Mouse (Mus musculus): Measurements from ENCODE around the gene Nsg2. TPM values are rescaled to one million over a fixed set of nuclear protein-coding genes. Genes with fewer than 3 reads are reported as not detected.

Nsg2 gene
- total RNA-seq, 2 experiments from 2014 or later = 0.52 to 1.0 TPM

DNA sequence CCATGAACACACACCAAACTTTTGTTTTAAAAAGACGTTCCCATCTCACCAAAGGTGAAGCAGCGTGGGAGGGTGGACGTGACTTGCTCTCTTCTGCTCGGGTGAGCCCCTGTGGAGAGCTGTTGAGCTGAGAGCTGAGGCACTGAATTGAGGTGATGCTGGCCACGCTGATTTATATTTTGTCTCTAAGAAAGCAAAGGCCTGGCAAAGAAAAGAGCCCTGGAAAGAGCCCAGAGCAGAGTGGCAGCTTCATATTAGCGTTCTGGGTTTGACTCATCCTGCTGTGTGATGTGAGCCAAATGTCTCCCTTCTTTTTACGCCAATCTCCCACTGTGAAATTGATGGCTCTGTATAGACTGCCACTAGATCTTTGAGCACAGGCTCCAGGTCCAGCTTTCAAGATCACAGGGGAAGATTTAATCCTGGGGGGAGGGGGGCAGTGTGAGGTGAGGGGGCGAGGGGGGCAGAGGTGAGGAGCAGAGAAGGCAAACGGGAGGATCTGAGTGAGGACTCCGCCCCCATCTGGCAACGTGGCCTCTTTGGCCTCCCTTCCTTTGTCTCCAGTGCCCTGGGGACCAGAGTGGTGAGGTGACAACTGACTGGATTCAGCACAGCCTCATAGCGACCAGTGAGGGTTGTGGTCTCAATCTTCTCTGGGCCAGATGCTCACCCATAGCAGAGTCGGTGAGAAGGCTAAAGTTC lies 9.8 kb downstream of the Nsg2 start:
- ATAC-seq (replicated peaks; ENCODE audit: low FRiP score, low TSS enrichment, poor library complexity, severe bottlenecking) = no peak

DNA sequence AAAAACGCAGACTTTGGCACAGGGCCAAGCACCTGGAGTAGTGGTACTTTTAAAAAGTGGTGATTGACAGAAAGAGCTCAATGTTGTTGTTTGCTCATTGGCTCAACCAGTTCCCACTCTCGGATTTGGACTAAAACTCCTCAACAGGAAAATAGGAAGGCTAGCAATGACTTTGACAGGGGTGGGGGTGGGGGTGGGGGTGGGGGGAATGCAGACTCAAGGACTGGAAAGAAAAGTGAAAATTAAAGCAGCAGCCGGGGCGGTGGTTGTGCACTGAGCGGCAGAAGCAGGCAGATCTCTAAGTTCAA lies 10.4 kb downstream of the Nsg2 start:
- no peak for ATAC-seq (replicated peaks; ENCODE audit: low FRiP score, low TSS enrichment, poor library complexity, severe bottlenecking)

GRCm38 (mm10) chr11:32011867-32012603 lies 11.8 kb downstream of the Nsg2 start:
- no peak for ATAC-seq (replicated peaks; ENCODE audit: low FRiP score, low TSS enrichment, poor library complexity, severe bottlenecking)

DNA sequence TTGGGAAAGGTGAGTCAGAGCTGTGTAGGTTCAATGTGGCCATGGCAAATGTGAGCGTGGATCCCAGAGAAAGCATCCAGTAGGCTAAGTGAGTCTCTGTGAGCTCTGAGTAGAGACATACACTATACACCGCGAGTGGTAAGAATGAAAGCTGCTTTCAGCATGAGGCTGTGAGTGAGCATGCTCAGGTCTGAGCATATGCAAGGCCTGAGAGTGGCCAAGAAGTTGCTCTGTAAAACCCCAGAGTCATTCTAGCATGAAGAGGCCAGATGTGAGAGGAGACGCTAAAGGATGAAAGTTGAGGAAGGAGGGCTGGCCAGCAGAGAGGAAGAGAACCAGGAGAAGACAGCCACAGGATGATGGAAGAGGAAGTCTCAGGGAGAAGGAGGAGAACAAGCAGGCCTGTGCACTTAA lies 12.8 kb downstream of the Nsg2 start:
- ATAC-seq (replicated peaks; ENCODE audit: low FRiP score, low TSS enrichment, poor library complexity, severe bottlenecking) = no peak

- ATAC-seq (replicated peaks; ENCODE audit: low FRiP score, low TSS enrichment, poor library complexity, severe bottlenecking) = no peak
Measured at GRCm38 (mm10) chr11:32013561-32013960, 13.3 kb downstream of the Nsg2 start.

GRCm38 (mm10) chr11:32018201-32018600 lies 17.9 kb downstream of the Nsg2 start:
- ATAC-seq (replicated peaks; ENCODE audit: low FRiP score, low TSS enrichment, poor library complexity, severe bottlenecking) = no peak

- ATAC-seq (replicated peaks; ENCODE audit: low FRiP score, low TSS enrichment, poor library complexity, severe bottlenecking) = no peak
Measured at GRCm38 (mm10) chr11:32020031-32020965, 20.0 kb downstream of the Nsg2 start.

GRCm38 (mm10) chr11:32026634-32027033 lies 26.4 kb downstream of the Nsg2 start:
- no peak for ATAC-seq (replicated peaks; ENCODE audit: low FRiP score, low TSS enrichment, poor library complexity, severe bottlenecking)

DNA sequence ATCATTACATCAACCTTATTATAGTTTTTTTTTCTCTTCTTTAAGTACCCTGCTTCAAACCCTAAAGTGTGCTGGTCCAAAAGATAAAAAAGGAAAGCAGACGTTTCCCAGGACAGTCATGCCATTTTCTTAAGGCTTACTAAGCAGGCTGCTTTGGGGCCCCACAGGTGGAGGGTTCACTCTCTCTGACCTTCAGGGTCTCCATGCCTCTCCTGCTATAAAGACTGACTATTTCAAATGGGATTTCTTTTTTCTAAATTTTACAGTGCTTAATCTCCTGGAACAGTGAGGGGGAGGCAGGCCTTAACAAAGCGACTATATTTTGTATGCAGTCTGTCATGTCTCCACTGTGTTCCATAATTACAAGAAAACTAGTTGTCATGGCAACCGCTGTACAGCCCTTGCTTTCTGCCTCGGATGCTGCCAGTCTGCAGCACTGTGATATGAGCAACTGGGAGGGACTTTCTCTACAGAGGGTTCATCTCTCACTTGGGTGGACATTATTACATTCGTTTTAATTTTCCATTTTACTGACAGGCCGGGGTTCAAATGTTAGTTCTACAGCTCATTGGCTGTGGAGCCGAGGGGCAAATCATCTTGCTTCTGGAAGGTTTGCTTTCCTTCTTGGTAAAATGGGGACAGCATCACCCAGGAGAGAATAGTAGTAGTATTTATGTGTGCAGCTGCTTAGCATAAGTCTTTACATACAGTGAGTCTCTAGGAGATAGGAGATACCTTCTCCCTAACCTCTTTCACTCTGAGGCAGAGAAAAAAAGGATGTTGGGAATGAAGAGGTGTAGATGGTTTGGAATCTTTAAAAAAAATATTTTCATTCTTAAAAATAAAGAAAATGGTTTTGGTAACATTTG lies 27.4 kb downstream of the Nsg2 start:
- ATAC-seq (replicated peaks; ENCODE audit: low FRiP score, low TSS enrichment, poor library complexity, severe bottlenecking) = no peak

DNA sequence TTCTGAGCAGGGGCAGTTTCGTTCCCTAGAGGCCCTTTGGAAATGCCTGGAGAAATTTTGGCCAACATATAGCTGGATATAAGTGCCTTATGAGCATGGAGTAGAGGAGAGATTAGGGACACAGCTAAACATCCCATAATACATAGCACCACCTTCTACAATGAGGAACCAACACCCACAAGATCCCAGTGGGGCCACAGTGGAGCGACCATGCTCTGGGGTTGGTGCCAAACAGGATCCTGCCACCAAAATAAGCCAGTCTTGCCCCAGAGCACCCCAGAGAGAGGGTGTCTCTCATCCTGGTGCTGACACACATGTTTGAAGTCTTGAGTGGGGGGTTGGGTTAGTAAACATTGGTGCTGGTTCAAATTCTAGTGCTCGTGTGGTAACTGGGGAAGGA lies 28.3 kb downstream of the Nsg2 start:
- ATAC-seq (replicated peaks; ENCODE audit: low FRiP score, low TSS enrichment, poor library complexity, severe bottlenecking) = no peak

DNA sequence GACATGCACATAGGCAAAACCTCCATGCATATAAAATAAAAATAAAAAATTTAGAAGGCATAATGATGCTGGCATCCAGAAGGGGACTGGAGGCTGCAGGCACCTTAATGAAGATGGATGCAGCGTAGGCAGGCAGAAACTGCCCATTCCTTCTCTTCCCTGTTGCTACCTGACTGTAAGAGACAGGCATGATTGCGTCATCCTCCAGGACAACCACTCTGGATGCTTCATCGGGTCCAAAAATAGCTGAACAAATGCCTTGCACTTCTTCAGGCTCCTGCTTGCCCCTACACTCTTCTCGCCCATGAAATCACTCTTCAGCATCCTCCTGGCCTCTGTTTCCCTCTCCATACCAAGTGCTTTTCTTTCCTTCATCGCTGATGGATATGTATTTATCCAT lies 29.1 kb downstream of the Nsg2 start:
- no peak for ATAC-seq (replicated peaks; ENCODE audit: low FRiP score, low TSS enrichment, poor library complexity, severe bottlenecking)

- no peak for ATAC-seq (replicated peaks; ENCODE audit: low FRiP score, low TSS enrichment, poor library complexity, severe bottlenecking)
Measured at GRCm38 (mm10) chr11:32031396-32031795, 31.1 kb downstream of the Nsg2 start.

DNA sequence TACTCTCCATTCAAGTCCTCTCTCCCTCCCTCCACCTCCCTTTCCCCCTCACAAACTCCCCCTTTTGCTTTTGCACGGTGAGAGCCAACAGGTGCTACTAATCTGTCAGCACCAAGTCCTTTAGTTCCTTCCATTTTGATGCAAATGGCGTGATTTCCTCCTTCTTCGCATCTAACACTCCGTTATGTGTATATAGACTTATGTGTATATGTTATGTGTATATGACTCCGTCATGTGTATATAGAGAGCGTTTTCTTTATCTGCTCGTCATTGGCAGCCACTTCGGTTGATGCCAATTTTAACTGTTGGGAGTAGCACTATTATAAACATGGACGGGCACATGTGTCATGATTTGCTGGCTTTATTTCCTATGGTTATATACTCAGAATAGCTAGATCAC lies 31.8 kb downstream of the Nsg2 start:
- no peak for ATAC-seq (replicated peaks; ENCODE audit: low FRiP score, low TSS enrichment, poor library complexity, severe bottlenecking)

DNA sequence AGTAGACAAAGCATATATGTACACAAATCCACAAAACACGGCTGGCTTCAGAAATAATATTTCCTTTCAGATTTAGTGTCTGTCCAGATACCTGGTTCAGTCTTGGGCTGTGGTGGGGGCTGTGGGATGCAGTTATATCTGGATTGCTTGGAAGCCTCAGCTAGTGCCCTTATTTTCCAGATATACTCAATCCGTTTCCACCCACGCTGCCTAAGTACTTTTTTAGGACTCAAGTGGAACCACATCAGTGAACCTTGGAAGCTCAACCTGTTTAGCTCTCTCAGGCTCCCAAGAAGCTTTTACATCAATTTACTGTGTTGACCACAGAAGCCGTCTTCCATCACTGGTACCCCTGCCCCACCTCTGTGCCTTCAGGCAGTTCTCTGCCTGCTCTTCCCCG lies 35.6 kb downstream of the Nsg2 start:
- no peak for ATAC-seq (replicated peaks; ENCODE audit: low FRiP score, low TSS enrichment, poor library complexity, severe bottlenecking)

DNA sequence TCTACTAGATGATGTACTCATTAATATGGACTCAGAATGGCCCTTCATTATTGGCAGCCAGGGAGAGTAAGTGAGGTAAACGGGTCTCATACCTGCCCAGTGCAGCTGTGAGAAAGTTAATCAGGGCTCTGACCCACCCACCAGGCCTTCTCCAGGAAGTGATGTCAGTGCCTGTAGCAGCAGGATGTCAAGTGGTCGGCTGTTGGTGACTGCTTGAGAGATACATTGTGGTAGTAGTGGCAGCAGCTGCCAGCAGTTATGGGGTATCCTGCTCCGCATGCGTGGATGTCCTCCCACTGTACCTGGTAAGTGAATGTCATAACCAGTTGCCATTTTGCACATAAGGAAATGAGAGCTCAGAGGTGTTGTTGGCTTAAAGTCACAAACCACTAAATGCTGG lies 39.4 kb downstream of the Nsg2 start:
- peak; percentile 67; the same call in 1 of the 2 replicates for ATAC-seq (replicated peaks; ENCODE audit: low FRiP score, low TSS enrichment, poor library complexity, severe bottlenecking)

DNA sequence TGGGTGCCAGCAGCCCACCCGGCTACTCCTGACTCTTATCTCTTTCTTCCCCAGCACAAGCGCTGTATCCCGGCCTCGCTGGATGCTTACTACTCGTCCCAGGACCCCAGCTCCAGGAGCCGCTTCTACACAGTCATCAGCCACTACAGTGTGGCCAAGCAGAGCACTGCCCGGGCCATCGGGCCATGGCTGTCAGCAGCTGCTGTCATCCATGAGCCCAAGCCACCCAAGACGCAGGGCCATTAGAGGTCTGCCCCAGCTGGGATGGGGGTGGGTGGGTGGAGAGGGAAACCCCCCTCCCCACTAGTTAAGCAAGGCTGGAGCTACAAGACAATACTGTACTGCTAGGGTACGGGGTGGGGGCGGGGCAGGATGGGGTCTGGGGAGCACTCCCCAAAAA lies 57.1 kb downstream of the Nsg2 start:
- no peak for ATAC-seq (replicated peaks; ENCODE audit: low FRiP score, low TSS enrichment, poor library complexity, severe bottlenecking)

DNA sequence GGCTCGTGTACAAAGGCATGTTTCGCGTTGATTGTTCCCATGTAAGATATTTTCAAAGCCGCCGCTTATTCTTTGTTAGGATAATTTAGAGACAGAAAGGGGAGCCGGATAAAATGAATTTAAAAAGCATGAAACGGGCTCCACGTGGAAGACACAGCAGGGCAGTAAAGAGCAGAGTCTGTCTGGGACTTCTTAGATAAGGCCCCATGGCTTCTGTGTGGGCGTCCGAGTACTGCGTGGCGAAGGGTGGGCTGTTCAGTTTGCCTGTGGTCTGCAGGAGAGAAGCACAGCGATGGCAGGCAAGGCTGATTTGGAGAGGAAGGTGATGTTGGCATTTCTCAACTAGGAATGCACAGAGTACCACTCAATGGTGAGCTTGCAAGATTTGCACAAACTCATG lies 57.6 kb downstream of the Nsg2 start:
- no peak for ATAC-seq (replicated peaks; ENCODE audit: low FRiP score, low TSS enrichment, poor library complexity, severe bottlenecking)

- no peak for ATAC-seq (replicated peaks; ENCODE audit: low FRiP score, low TSS enrichment, poor library complexity, severe bottlenecking)
Measured at GRCm38 (mm10) chr11:32061020-32061419, 60.8 kb downstream of the Nsg2 start.

- no peak for ATAC-seq (replicated peaks; ENCODE audit: low FRiP score, low TSS enrichment, poor library complexity, severe bottlenecking)
Measured at GRCm38 (mm10) chr11:32061874-32062273, 61.6 kb downstream of the Nsg2 start.
